Mouse (Mus musculus): ENCODE measurements at regions not wholly inside any gene's neighbourhood (a gene's known extent, or its start where the extent isn't known, plus 50 kb on each side); places are given as distances from the start of the nearest gene placed in this dataset.

DNA sequence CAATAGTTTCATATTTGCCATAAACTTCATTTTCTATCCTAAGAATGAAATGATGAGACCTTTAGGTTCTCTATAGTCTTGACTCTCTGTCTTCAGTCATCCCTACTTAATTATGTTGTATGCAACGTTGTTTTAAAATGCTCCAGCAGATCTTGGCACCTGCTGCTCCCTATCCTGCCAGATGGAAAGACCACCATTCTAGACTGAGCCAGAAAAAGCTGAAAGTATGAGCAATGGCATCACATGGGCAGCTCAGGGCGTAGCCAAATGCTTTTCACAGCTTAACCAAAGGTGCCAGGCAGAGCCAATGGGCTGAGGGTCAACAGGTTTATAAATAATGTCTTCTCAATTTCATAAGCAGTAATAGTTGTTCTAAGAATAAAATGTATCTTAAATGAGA lies 190.2 kb upstream of the Cdh20 start:
- no peak for DNase-seq (ENCODE audit: extremely low spot score in 1 of 2, low spot score in 1 of 2)

DNA sequence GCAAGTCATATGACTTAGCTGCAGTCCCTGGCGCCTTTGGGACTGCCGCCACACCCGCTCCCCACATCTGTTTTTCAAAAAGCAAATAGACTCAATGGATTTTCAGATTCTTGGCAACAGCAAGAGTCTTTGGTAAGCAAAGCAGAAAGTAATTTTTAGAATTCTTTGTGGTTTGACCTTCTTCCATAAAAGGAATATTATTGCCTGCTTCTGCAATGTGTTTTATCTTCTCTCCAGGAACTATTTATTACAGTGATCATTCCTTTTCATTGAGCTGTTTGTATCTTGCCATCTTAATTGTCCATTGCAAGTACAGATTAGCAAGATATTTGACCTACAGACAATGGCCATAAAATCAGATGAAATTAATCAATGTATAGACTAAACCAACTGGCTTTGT lies 184.2 kb upstream of the Cdh20 start:
- DNase-seq (ENCODE audit: extremely low spot score in 1 of 2, low spot score in 1 of 2), result no peak

DNA sequence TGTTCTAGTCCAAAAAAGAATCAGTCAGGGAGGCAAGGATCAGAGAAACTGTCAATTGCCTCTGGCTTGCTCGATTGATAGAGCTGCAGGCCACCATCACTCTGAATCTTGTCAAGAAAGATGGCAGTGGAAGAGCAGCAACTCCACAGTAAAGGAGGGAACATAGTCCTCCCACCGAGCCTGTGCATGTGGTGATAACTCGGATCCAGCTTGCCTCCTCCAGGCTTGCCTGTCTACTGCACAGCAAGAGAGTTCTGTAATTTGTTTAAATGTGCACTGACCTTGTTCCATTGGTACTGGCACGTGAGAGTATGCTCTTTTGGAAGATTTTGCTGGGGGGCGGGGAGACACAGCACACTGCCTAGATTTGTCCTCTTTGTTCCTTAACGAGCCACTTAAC lies 181.3 kb upstream of the Cdh20 start:
- DNase-seq (ENCODE audit: extremely low spot score in 1 of 2, low spot score in 1 of 2), result no peak

DNA sequence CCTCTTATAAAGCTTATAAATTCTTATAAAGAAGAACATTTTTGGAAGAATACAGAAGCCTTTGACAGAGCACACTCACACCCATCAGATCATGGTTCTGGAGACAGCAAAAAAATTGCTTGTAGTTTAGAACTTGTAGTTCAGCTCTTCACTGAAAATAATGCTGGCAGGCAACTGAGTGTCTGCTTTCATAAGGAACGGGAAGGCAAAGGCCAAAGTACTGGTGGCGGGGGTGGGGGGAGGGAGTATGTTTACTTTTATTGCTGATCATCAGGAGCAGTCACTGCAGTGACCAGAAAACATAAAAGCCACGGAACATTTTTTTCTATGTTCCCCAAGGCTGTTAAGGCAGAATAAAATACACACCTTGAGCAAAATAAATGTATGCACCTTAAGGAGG lies 163.0 kb upstream of the Cdh20 start:
- DNase-seq (ENCODE audit: extremely low spot score in 1 of 2, low spot score in 1 of 2), result no peak

DNA sequence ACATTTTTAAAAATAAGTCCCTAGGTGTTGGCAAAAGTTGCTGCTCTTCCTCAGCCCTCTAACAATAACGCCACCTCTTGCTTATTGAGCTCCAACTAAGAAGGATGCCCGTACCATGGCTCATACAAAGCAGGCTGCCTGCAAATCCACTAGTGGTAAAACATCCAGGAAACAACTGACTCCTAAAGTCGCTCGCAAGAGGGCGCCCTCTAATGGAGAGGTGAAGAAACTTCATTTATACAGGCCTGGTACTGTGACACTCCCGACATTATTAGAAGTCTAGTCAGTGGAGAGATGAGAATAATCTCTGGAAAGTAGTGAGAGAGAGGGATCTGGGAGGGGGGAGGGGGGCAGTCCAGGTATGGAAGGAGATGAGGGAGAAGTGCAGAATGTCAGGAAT lies 158.9 kb upstream of the Cdh20 start:
- DNase-seq (ENCODE audit: extremely low spot score in 1 of 2, low spot score in 1 of 2), result no peak

DNA sequence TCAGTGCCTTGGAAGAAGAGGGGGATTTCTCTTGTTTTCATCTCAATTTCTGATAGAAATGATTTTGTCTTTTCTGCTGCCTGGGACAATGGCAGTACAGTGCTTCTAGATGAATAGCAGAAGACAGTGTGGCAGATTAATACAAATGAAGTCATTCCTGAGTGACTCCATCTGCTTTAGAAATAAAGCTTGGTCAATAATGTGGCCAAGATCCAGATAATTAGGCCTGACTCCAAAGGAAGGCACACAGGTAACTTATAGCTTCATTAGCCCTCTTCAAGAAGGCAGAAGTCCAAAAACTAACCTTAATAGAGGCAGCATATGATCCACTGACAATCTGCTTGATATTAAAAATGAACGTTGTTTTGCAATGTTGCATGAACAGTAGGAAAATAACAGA lies 151.0 kb upstream of the Cdh20 start:
- DNase-seq (ENCODE audit: extremely low spot score in 1 of 2, low spot score in 1 of 2), result no peak

DNA sequence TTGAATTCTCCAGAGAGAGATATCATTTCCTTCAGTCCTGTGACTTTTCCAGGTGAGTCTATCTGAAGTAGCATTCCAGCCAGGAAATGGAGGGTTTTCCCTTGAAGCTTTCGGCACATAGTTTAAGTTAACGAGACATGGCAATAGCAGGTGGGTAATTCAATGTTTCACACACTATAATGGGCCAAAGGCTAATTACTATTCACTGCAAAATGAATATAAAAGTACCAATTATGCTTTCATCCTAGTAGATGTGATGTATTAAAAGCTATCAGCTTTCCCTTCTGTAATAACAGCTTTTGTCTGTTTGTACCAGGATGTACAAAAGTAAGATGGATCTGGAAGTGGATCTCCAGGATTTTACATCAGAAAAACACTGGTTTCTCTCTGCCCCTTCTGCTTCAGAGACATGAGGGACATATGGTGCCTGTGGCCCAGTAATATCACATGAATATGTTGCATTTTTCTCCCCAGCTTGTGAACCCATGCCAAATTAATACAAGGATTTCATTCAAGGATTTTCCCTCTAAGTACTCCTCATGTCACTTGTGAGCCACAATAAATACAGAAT lies 148.4 kb upstream of the Cdh20 start:
- DNase-seq (ENCODE audit: extremely low spot score in 1 of 2, low spot score in 1 of 2), result no peak

DNA sequence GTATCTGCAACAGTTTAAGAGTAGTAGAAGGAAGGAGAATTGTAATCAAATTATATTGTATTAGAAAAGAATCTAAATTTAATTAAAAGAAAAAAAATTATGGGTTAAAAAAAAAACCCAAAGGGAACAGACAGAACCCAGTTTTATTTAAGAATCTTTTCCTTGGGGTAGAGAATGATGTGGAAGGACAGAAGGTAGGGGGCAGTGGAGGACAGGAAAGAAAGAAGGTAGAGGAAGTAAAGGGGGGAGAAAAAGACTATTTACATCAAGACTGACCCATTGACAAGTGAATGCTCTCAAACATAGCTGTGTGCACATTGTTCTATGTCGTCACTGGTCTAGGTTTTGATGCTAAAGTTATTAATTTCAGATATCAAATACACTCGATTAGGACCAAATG lies 142.8 kb upstream of the Cdh20 start:
- peak in 1 of 2 experiments; percentile 6 for DNase-seq (ENCODE audit: extremely low spot score in 1 of 2, low spot score in 1 of 2)

DNA sequence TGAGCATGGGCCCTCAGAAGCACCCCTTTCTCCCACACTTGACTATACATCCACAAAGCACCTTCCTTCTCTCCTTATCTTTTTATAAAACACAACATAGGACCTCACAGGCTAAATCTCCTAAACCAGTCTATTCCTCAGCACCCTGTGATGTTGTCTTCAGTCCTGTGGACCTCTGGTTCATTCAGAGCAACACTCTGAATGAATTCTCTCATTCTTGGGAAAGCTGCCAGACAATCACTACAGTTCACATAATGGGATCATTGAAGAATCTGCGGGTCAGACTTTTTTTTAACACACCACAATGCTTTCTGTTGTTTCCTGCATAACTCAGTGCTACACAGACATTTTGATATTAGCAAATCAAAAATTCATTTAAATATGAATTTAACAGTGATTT lies 115.9 kb upstream of the Cdh20 start:
- peak in 1 of 2 experiments; percentile 23 for DNase-seq (ENCODE audit: extremely low spot score in 1 of 2, low spot score in 1 of 2)

Data from frontal cortex, adult 2 months (tissue).